Mouse (Mus musculus): ENCODE results near the gene Arpc2. TPM values are rescaled to one million over a fixed set of nuclear protein-coding genes. Genes with fewer than 3 reads are reported as not detected.

Gene Arpc2
- total RNA-seq, 2 experiments from 2014 or later = 56.1 to 65.1 TPM

GRCm38 (mm10) chr1:74236590-74237317 is 870 bp downstream of the Arpc2 start:
- DNase-seq = peak in 1 of 2 experiments; percentile 7
- intact Hi-C loops (cut with DNase I) = loop anchor here (2.0 kb wide), 1 partner anchor 48 kb away; the partner anchor contains the start of genes Aamp and Pnkd

DNA sequence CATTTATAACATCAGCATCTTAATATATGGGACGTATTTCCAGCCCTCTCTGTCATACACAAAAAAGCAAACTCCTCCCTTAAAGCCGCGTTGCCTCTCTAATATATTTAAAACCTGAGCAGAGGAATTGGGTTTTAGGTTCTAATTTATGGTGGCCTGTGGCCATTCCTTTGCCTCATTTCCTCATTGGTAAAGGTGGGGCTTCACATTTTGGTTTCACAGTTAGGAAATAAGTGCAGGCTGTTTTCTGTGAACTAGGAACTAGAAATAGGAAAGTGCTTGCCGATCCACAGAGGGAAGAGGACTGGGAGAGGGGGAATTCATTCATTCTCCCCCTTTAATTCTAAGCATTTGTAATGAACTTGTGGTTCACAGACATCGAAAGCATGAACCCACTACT is 1.8 kb downstream of the Arpc2 start:
- no peak for DNase-seq
- intact Hi-C loops (cut with DNase I) = loop anchor here (2.0 kb wide), 1 partner anchor 47 kb away; the partner anchor contains the start of genes Aamp and Pnkd

DNA sequence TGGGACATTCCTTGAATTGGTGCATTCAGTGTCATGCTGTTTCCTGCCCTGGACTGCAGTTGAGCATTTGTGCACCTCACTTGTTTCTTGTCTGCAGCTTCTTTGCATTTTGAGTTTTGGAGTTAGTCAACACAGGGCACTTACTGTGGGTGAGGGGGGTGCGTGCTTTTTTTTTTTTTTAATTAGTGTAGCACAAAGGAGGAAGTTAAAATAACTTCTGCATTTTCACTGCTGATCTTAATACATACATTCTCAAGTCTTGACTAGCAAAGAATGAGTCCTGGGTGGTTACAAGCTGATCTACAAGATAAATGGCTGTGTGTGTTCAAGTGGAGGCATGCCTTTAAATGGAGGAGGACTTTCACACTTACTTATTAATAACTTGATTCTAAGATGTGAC is 2.3 kb downstream of the Arpc2 start:
- no peak for DNase-seq
- intact Hi-C loops (cut with DNase I) = no loop called here

GRCm38 (mm10) chr1:74239162-74239561 is 3.3 kb downstream of the Arpc2 start:
- intact Hi-C loops (cut with DNase I) = no loop called here
- no peak for DNase-seq

DNA sequence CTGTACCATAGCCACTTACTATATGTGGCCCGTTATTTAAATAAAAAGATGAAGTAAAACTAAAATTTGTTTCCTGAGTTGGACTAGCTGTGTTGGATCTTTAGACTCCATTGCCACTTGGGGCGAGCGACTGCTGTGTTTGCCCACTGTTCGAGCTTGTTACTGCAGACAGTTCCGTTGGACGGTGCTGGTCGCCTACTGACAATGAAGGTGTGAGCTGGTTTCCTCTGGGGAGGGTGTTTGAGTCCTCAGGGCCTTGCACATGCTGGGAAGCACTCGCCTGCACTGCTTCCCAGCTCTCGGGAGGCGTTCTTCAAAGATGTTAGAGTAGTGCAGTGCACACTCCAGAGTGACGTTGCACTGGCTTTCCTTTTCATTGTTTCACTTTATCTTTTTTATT is 3.7 kb downstream of the Arpc2 start:
- no peak for DNase-seq
- intact Hi-C loops (cut with DNase I) = no loop called here

GRCm38 (mm10) chr1:74240311-74240710 is 4.4 kb downstream of the Arpc2 start:
- intact Hi-C loops (cut with DNase I) = no loop called here
- DNase-seq = no peak

DNA sequence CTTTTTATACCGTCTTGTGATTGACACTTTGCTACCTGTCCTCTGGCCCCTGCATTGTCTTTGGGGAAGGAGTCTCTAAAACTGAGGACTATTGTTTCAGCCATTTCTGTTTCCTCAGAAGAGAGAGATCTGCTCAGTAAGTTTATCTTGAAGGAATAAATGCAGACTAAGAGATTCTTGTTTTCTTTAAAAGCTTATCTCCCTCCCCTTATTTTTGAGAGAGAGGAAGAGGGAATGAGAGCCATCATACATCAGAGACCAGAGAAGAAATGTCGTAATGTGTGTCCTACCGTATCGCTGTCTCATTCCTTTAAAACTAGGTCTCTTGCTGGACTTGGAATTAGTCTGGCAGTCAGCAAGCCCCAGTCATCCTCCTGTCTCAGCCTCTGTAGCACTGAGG is 4.9 kb downstream of the Arpc2 start:
- intact Hi-C loops (cut with DNase I) = no loop called here
- no peak for DNase-seq

DNA sequence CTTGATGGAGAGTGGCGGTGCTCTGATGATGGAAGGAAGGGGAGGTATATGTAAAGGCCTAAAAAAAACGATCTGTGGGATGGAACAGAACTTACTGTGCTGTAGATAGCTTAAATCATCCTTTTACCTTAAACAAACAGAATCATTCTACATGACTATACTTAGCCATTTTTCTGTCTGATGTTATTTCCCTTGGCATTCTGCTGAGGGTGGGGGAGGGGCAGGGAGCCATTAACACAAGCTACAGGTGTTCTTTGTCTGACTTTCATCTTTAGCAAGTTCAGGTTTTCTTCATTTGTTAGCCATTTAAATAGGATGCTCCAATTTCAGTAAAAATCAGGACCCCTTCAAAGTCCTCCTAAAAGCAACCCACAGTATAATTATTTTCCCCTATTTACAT is 9.6 kb downstream of the Arpc2 start:
- intact Hi-C loops (cut with DNase I) = no loop called here
- no peak for DNase-seq

DNA sequence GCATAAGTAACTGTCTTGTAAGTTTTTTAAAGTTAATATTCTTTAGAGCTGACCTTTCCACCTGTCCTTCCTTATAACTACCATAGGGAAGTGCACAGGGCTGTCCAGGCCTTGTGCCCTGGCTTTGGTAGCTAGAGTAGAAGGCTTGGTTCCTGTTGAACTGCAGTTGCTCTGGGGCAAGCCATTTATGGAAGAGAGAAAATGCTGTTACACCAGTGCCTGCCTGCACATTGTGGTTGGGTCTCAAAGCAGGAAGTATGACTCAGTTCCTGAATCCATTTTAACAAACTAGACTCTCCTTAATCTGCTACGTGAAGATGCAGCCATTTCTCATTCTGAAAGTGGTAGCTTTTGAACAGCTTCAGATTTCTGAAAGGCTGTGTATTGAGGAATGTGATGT is 12.9 kb downstream of the Arpc2 start:
- DNase-seq = no peak
- intact Hi-C loops (cut with DNase I) = no loop called here

- intact Hi-C loops (cut with DNase I) = no loop called here
- DNase-seq = no peak
Measured at GRCm38 (mm10) chr1:74249331-74249980, 13.6 kb downstream of the Arpc2 start.

GRCm38 (mm10) chr1:74250096-74250495 is 14.2 kb downstream of the Arpc2 start:
- intact Hi-C loops (cut with DNase I) = no loop called here
- DNase-seq = no peak

GRCm38 (mm10) chr1:74255704-74256345 is 19.9 kb downstream of the Arpc2 start:
- no peak for DNase-seq
- intact Hi-C loops (cut with DNase I) = no loop called here

GRCm38 (mm10) chr1:74256782-74257181 is 20.9 kb downstream of the Arpc2 start:
- DNase-seq = no peak
- intact Hi-C loops (cut with DNase I) = no loop called here

DNA sequence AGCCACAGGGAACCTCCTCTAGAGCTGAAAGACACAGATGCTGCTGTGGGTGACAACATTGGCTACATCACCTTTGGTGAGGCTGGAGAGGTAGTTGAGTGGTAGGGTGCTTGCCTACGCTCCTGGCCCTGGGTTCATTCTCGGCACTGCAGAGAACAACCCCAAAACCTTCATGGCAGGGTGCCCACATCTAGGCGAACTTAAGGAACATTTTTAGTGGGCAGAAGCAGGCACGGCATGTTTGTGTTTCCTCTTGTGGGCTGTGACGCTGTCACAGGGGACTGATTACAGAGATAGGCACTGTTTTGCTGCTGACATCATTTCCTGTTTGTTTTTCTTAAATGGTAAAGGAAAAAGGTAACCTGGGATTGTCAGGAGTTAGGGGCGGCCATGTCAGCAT is 26.6 kb downstream of the Arpc2 start:
- intact Hi-C loops (cut with DNase I) = no loop called here
- DNase-seq = no peak

- intact Hi-C loops (cut with DNase I) = no loop called here
- no peak for DNase-seq
Measured at GRCm38 (mm10) chr1:74268750-74269149, 32.9 kb downstream of the Arpc2 start.

- intact Hi-C loops (cut with DNase I) = no loop called here
Measured at GRCm38 (mm10) chr1:74271659-74272058, 35.8 kb downstream of the Arpc2 start.

GRCm38 (mm10) chr1:74275015-74275414 is 39.1 kb downstream of the Arpc2 start:
- no peak for DNase-seq
- intact Hi-C loops (cut with DNase I) = no loop called here

More at GRCm38 (mm10) chr1:74271659-74272058, 35.8 kb downstream of the Arpc2 start:
- no peak for DNase-seq

DNA sequence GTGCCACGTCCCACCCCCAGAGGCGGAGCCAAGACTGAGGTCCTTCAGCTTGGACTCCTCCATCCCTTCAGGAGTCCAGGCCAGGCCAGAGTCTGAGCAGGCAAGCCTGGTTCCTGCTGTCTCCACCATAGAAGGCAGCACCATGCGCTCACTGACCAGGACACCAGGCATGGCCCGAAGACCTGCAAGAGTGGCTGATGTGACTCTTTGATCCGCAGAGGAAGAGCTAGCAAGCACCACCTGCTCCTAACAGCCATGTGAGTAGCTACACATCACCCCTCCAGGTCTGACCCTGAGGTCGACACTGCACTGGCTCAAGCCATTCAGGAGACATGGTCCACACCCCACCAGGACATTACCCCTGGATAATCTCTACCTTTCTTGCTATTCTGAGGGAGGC is 41.2 kb downstream of the Arpc2 start:
- intact Hi-C loops (cut with DNase I) = no loop called here
- DNase-seq = no peak

DNA sequence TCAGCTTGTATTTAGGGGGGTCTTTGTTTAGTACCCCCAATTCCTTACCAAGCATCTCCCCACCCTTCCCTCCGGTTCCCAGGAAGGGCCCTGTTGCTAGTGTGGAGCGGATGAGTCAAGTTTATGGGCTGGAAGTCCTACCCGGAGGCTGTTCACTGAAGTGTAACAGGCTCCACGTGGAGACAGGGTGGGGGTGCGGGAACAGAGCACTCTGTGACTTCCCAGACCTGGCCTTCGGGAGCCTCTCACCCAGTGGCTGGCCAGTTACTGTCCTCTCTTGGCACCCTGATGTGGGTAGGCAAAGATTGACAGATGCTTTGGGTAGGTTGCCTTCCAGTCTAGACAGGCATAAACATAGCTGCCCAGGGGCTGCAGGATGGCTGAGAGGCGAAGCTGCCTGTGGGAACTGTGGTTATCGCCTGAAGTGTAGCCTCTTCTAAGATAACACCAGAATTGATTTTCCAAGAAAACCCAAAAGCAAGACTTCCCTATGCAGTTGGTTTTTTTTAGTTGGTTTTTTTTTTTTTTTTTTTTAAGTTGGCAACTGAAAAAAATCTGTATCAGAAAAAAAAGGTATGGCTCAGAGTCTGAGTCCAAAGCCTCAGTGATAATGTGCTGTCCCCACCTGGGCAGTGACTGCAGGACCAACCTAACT is 42.1 kb downstream of the Arpc2 start:
- DNase-seq = no peak
- intact Hi-C loops (cut with DNase I) = no loop called here

DNA sequence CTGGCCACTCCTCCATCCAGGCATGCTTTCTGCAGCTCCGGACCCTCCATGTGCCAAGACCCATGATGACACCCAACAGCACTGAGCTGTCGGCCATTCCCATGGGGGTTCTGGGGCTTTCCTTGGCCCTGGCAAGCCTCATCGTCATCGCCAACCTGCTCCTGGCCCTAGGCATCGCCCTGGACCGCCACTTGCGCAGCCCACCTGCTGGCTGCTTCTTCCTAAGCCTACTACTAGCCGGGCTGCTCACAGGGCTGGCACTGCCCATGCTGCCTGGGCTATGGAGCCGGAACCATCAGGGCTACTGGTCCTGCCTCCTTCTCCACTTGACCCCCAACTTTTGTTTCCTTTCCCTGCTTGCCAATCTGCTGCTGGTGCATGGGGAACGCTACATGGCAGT is 42.7 kb downstream of the Arpc2 start, which contains the start of gene Gpbar1:
Gene Gpbar1, plus strand, starts transcription at position 13 of the 400 bp plus-strand sequence.
- no peak for DNase-seq
- intact Hi-C loops (cut with DNase I) = no loop called here

GRCm38 (mm10) chr1:74278988-74279387 is 43.1 kb downstream of the Arpc2 start:
- intact Hi-C loops (cut with DNase I) = no loop called here
- no peak for DNase-seq
